Mouse (Mus musculus) left cerebral cortex, adult 18-20 months (tissue): ENCODE measurements at regions not wholly inside any gene's neighbourhood (a gene's known extent, or its start where the extent isn't known, plus 50 kb on each side); places are given as distances from the start of the nearest gene placed in this dataset.
A peak's percentile ranks its signal among the peaks of the same experiment; 100 is the strongest.

ENCODE experiments used
- DNase-seq, 2 experiments: peaks; one replicate each; pipeline ENCODE4 v3.0.0; 2021 to 2022; ENCODE audit warnings: low spot score in 2 of 2, mixed read lengths in 1 of 2

- DNase-seq, result no peak
These were observed 131.2 kb upstream of the Lef1 start for GRCm38 (mm10) chr3:130978986-130979642.

DNA sequence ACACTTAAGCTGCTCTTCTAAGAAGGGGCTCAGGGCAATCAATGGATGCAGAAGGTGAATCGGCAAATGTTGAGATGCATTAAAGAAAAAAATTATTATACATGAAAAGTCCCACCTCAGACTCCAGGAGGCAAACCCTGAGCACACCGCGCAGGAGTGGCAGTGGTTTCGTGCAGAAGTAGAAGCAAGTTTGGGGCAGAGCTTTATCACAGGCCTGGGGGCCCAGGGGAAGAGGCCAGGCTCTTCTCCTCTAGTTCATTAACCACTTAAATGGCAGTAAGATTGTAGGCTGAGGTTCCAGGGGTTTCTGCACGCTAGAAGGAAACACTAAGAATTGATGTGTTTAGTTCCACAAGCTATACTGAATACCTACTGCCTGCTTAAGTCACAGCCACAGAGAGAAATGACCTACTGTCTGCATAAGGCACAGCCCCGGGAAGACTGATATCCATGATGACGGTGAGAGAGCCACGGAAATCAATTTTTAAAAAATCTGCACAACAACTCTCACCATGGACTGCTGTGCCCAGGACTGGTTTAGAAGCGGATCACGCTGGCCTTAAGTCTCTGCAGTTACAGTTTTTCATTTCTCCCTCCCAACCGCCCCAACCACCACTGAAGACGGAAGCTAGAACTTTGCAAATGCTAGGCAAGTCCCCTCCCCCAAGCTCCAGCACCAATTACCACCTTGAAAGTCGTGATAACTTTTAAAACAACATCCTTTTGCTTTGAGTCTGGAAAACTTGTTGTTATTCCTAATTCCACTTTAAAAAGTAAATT lies 132.2 kb upstream of the Lef1 start:
- no peak for DNase-seq

DNA sequence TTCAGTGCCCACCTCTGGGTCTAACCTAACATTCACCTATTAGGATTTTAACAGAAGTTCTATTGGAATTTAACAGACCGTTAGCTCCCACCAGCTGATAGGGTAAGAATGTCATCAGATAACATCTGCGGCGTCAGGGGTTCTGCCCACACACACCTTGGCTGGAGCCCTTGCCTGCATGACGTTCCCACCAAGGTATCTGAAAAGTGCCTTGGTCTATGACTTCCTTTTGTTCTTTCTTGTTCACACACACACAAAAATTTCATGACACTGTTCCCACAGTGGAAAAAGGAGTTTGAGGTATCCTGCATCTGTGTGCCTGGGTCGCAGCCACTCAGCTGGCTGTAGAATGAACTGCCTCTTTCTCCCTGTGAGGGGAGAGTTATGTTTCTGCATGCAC lies 134.1 kb upstream of the Lef1 start:
- DNase-seq, result no peak

DNA sequence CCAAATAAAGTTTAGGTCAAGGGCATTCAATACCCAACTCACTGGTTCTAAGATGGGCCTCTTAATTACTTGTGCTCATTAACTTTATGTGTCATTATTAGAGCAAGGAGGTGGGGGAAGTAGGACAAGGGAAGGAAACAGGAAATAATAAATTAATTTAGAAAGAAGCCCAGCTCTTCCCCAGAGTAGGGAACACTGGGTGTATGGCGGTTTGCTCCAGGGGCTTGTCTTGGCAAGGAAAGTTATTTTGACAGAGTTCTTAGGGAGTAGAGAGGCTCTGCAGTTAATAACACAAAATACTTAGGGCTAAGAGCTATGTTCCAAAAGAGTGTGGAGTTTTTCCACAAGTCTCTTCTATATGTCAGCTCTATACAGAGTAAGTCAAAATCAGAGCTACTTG lies 135.0 kb upstream of the Lef1 start:
- no peak for DNase-seq

DNA sequence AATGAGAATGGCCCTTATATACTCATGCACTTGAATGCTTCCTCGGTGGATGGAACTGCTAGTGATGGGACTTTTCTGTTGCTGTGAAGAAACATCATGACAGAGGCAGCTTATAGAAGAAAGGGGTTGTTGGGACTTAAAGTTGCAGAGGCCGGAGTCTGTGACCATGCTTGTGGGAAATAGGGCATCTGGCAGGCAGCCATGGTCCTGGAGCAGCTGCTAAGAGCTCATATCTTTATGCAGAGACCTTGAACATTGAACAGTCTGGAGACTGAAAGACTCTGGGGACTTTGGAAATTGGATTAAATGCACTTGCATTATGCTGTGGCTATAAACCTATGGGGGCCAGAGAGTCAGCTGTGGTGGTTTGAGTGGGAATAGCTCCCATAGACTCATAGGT lies 138.1 kb upstream of the Lef1 start:
- DNase-seq, result no peak

- no peak for DNase-seq
These were observed 145.0 kb upstream of the Lef1 start for GRCm38 (mm10) chr3:130965275-130965674.

DNA sequence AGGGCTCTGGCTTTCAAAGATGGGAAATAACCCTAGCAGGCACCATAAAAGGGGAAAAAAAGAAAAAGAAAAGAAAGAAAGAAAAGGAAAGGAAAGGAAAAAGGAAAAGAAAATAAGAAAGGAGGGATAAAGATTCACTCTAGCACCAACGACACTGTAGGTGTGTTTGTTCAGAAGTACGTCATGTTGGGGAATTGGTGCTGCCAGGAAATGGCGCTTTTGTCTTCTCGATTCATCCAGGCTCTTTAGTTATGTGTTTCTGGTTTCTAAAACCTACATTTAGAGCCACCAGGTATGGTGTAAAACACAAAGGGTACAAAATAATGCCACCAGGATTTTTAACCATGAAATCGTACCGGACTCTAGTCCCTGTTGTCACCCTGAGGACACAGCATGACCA lies 146.2 kb upstream of the Lef1 start:
- DNase-seq, result no peak

- DNase-seq, result no peak
These were observed 146.6 kb upstream of the Lef1 start for GRCm38 (mm10) chr3:130963625-130964024.

DNA sequence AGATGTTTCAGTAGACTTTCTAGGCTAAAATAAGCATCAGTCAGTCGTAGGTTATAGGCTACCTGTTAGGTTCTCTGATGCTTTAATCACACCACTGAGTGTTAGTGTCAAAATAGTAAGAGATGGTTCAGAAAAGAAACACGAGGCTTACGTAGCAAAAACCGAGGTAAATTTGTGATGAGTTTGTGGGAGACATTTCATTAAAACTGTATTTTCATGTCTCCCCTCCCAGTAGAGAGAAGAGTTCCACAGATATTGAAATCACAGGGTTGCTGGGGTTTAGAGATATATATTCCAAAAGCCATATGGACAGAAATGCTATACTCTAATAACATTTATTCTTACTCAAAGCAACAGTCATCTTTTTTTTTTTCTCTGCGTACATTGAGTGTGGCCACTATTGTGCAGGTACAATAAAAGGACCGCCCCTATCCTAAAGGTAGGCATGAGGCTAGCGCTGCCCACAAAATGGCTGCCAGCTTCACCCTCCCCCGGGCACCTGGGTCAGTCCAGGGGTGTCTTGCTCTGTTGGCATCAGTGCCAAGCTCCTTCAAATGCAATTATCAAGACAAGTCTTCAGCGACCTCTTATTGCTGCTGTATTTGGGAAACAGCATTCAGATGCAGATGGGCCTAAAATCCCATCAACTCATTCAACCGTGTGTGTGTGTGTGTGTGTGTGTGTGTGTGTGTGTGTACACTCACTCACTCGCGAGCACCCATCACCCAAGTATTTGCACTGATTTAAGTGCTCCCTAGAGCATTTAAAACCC lies 147.4 kb upstream of the Lef1 start:
- DNase-seq, result no peak

DNA sequence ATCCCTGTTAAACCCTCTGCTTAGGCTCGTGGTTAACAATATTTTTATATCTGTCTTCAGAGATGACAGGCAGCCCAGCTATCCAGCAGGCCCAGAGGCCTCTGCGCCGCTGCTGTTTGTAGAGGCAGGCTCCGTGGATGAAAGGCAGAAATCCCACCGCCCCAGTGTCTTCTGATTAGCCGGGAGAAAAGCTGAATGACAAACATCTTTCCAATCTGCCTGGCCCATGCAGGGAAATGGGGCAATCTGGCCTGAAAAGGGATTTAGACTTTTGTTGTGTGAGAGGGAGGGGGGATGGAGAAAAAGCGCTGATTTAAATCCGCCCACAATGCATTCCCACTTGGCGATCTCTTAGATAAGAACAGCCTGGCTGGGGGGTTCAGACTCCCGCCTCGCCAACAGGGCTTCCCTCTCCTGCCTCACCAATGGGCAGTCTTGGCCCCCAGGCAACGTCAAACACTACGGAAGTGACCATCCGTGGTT lies 148.1 kb upstream of the Lef1 start:
- peak in 1 of 2 experiments; percentile 5 for DNase-seq

GRCm38 (mm10) chr3:130961704-130962103 lies 148.6 kb upstream of the Lef1 start:
- DNase-seq, result no peak

DNA sequence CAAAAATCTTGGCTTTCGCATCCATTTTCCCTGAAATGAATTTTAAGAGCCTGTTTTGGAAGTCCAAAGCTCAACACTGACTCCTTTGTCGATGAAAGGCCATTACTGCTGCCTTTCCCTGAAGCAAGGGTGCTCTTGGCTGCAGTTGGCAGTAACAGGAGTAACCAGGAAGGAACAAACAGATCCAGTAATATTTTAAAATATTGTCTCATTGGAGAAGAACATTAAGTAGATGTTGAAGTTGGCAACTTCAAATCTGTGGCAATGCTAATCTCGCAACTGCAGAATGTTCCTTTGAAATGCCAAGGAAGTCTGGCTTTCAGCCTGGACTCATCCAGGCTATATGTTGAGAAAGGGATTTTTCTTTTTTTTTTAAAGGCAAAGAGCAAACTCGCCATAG lies 154.3 kb upstream of the Lef1 start:
- no peak for DNase-seq

GRCm38 (mm10) chr3:130951381-130951780 lies 158.9 kb upstream of the Lef1 start:
- no peak for DNase-seq

DNA sequence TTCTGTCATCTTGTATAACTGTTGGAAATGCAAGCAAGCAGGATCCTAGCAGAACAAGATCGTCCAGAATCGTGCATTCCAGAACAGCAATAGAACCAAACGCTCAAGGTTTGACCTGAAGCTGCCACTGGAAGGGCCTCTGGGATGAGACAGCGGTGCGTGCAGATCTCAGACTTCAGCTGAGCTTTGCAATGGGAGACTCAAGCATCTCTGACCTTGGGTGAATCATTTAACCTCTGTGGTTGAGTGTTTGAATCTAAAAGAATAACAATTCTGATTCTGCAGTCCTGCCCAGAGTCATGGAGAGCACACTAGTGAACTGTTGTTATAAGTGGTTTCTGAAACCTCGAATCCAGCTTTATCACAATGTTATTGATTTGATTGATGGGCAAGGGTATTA lies 159.4 kb upstream of the Lef1 start:
- DNase-seq, result no peak

DNA sequence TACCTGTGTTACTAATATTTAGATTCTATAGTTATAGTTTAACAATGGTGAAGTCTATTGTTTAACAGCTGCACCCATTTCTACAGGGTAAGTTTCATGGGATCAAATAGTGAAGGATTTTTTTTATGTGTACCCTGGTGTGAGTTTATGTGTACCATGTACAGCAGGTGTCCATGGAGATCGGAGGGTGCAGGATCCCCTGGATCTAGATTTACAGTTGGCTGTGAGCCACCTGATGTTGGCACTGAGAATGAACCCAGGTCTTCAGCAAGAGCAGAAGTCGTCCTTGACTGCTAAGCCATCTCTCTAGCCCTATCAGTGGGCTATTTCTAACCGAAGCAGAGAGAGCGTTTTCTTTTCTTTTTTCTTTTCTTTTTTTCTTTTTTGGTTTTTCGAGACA lies 162.4 kb upstream of the Lef1 start:
- no peak for DNase-seq

DNA sequence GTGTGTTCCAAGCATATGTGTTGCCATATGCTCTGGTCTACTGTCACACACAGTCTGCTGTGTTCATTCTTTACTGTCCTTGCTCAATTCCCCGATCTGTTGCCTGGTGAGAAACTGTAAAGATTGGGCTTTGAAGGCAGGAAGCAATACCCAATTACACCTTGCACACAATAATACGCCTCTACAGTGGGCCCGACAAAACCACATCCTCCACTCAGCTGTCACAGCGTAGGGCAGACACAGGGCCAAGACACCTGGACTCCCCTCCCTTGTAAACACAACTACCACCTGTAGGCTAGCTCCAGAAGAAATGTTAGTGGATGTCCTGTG lies 163.0 kb upstream of the Lef1 start:
- no peak for DNase-seq

DNA sequence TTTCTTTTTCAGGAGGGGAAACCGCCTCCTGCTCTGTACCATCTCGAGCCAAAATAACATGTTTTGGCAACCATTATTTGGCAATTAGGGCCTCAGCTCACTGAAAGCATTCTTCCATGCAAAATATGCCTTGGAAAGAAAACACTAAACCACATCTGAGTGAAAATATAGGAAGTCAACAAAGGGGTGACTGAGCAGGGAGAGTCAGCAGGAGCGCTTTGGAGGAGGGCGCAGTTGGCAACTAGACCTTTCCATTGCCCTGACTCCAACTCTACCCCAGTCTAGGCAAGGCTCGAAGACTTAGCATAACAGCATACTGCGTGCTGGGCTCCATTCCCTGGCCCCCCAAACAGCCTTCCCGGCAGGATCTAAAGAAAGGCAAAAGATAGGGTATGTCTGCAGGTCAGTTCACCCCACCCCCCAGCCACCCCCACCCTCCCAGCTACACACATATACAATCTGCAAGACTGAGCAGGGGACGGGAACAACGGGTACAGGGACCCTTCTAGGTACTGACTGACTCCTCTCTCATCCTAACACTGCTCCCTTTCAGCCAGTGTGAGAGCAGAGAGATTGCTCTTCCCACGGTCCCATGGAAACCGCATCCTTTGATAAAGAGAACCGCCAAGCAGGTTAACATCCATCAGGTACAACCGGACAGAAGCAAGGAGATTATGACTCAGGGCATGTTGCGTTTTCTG lies 163.5 kb upstream of the Lef1 start:
- no peak for DNase-seq

DNA sequence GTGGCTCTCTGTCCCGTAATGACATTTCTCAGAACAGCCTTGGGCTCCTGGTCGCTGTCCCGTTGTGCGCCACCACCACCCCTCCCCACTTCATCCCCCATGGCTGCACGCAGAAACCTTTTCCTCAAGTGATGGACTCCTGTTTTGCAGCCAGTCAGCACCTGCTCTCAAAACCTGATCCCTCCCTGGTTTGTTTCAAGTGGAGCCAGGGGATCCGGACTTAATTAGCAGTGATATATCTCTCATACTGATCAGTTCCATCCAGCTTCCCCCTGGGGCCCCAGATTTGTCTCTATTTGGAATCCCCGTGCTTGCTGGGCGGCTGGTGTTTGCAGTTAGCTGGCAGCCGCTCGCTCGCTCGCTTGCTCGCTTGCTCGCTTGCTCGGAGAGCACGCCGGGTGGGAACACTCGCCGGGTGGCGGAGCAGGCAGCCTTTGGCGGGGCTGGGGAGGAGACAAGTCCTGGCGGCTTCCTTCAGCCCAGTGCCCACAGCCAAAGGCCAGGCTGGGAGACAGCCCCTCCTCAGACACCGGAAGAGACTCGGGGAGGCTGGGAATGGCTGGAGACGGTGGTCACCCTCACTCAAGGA lies 164.3 kb upstream of the Lef1 start:
- DNase-seq, result peak; percentile 15 to 45

GRCm38 (mm10) chr3:130945396-130945795 lies 164.9 kb upstream of the Lef1 start:
- DNase-seq, result no peak

- no peak for DNase-seq
These were observed 166.0 kb upstream of the Lef1 start for GRCm38 (mm10) chr3:130944241-130944640.

GRCm38 (mm10) chr3:130942947-130943630 lies 167.2 kb upstream of the Lef1 start:
- DNase-seq, result no peak
